Mouse (Mus musculus) retina, adult 2 months (tissue): ENCODE measurements around the gene Eif4enif1.
A peak's percentile ranks its signal among the peaks of the same experiment; 100 is the strongest.
"Not testable (repeated sequence)": the region's sequence is repeated elsewhere in the genome, so short reads cannot be mapped to it uniquely, and the experiment has no call there.

Source experiments
- DNase-seq: peaks from one replicate; pipeline ENCODE4 v3.0.0-alpha.2; 2012; ENCODE audit warnings: low read depth, low spot score

Gene Eif4enif1

GRCm38 (mm10) chr11:3202231-3202701, at the start of gene Eif4enif1:
Gene Eif4enif1 (plus strand): TSS chr11:3202392.
- peak; percentile 77 for DNase-seq

- not testable (repeated sequence) for DNase-seq
These were observed 48.4 kb upstream of the Eif4enif1 start for GRCm38 (mm10) chr11:3153666-3154397.

GRCm38 (mm10) chr11:3156991-3157390, 45.2 kb upstream of the Eif4enif1 start:
- not testable (repeated sequence) for DNase-seq

- not testable (repeated sequence) for DNase-seq
These were observed 44.2 kb upstream of the Eif4enif1 start for GRCm38 (mm10) chr11:3157996-3158395.

- not testable (repeated sequence) for DNase-seq
These were observed 43.4 kb upstream of the Eif4enif1 start for GRCm38 (mm10) chr11:3158800-3159199.

- DNase-seq: not testable (repeated sequence)
These were observed 40.8 kb upstream of the Eif4enif1 start for GRCm38 (mm10) chr11:3161370-3161769.

- not testable (repeated sequence) for DNase-seq
These were observed 39.8 kb upstream of the Eif4enif1 start for GRCm38 (mm10) chr11:3162236-3162897.

GRCm38 (mm10) chr11:3163122-3163521, 39.1 kb upstream of the Eif4enif1 start:
- DNase-seq: not testable (repeated sequence)

GRCm38 (mm10) chr11:3163661-3164060, 38.5 kb upstream of the Eif4enif1 start:
- not testable (repeated sequence) for DNase-seq

- DNase-seq: not testable (repeated sequence)
These were observed 36.9 kb upstream of the Eif4enif1 start for GRCm38 (mm10) chr11:3165210-3165782.

- not testable (repeated sequence) for DNase-seq
These were observed 35.9 kb upstream of the Eif4enif1 start for GRCm38 (mm10) chr11:3166321-3166720.

GRCm38 (mm10) chr11:3167129-3167528, 35.1 kb upstream of the Eif4enif1 start:
- DNase-seq: not testable (repeated sequence)

GRCm38 (mm10) chr11:3167571-3168001, 34.6 kb upstream of the Eif4enif1 start:
- DNase-seq: not testable (repeated sequence)

- not testable (repeated sequence) for DNase-seq
These were observed 33.1 kb upstream of the Eif4enif1 start for GRCm38 (mm10) chr11:3169042-3169441.

GRCm38 (mm10) chr11:3171931-3172330, 30.3 kb upstream of the Eif4enif1 start:
- DNase-seq: not testable (repeated sequence)

- not testable (repeated sequence) for DNase-seq
These were observed 29.7 kb upstream of the Eif4enif1 start for GRCm38 (mm10) chr11:3172526-3172925.

GRCm38 (mm10) chr11:3173425-3174318, 28.5 kb upstream of the Eif4enif1 start:
- not testable (repeated sequence) for DNase-seq

GRCm38 (mm10) chr11:3178968-3179725, 23.0 kb upstream of the Eif4enif1 start:
- DNase-seq: not testable (repeated sequence)

GRCm38 (mm10) chr11:3179726-3180092, 22.5 kb upstream of the Eif4enif1 start:
- DNase-seq: not testable (repeated sequence)

- not testable (repeated sequence) for DNase-seq
These were observed 21.6 kb upstream of the Eif4enif1 start for GRCm38 (mm10) chr11:3180510-3181160.
